Mouse (Mus musculus) stomach, postnatal 0 days (tissue): Measurements from ENCODE around the gene Mrpl23.

ENCODE experiments used
- CTCF ChIP-seq: IDR thresholded peaks from 2 replicates; pipeline ENCODE4 v1.5.1; 2016; ENCODE audit warnings: antibody characterized with exemption, low read depth, mild to moderate bottlenecking, moderate library complexity
- EP300 ChIP-seq: optimal IDR thresholded peaks from 2 replicates; pipeline ENCODE3; 2016; ENCODE audit warnings: antibody characterized with exemption

- TF ChIP-seq CTCF = no peak
- no peak for TF ChIP-seq EP300
Observed at GRCm38 (mm10) chr7:142535116-142535515, 2.6 kb downstream of the Mrpl23 start.
